ENCODE assay signal across 24 mouse cellular contexts in genomic region chr3:137191009-137191408, GRCm38 (mm10).
"Had no signal": no experiment of that assay in that cellular context is flagged by ENCODE, and none has a peak within 500 bp of the region (broad histone marks: within the 10 kb centered on the region; RNA-seq: fewer than 3 reads in every experiment).

No protein-coding gene starts in this region.

- H3K27me3 ChIP-seq: heart, embryonic 12.5 days; hindbrain, embryonic 12.5 days; intestine, embryonic 15.5 days; limb, embryonic 13.5 days; limb, embryonic 15.5 days; liver, embryonic 12.5 days had no signal

- H3K4me3 ChIP-seq: heart, embryonic 10.5 days; heart, embryonic 12.5 days; hindbrain, embryonic 10.5 days; hindbrain, embryonic 12.5 days; intestine, embryonic 15.5 days; layer of hippocampus, adult 2 months; limb, embryonic 13.5 days; limb, embryonic 15.5 days; liver, embryonic 12.5 days had no signal

- H3K4me1 ChIP-seq: heart, embryonic 10.5 days; heart, embryonic 12.5 days; hindbrain, embryonic 12.5 days; intestine, embryonic 15.5 days; limb, embryonic 13.5 days; limb, embryonic 15.5 days; liver, embryonic 12.5 days had no signal

- ATAC-seq: hindbrain, embryonic 16.5 days; inflammation-experienced regulatory T-cells, adult 6 months; intestine, embryonic 15.5 days; intestine, postnatal 0 days; liver, embryonic 12.5 days had no signal

- H3K9me3 ChIP-seq: heart, embryonic 10.5 days; heart, embryonic 12.5 days; hindbrain, embryonic 10.5 days; hindbrain, embryonic 12.5 days; intestine, embryonic 15.5 days; limb, embryonic 13.5 days; limb, embryonic 15.5 days; liver, embryonic 12.5 days had no signal

- DNase-seq: gastrocnemius, postnatal 14 days; gastrocnemius, postnatal 36 days; heart, postnatal 10 days; heart, postnatal 4 days; kidney, adult 18-20 months; kidney, adult 8-10 months; kidney, postnatal 10 days; kidney, postnatal 25 days; kidney, postnatal 4 days; left cerebral cortex, postnatal 4 days had no signal

- H3K36me3 ChIP-seq: heart, embryonic 10.5 days; heart, embryonic 12.5 days; hindbrain, embryonic 10.5 days; hindbrain, embryonic 12.5 days; intestine, embryonic 15.5 days; limb, embryonic 13.5 days; limb, embryonic 15.5 days; liver, embryonic 12.5 days had no signal

- H3K27ac ChIP-seq: heart, embryonic 10.5 days; hindbrain, embryonic 10.5 days; hindbrain, embryonic 12.5 days; hindbrain, embryonic 14.5 days; intestine, embryonic 15.5 days; layer of hippocampus, adult 2 months; limb, embryonic 13.5 days; limb, embryonic 15.5 days; liver, embryonic 12.5 days; liver, embryonic 14.5 days had no signal
